Mouse (Mus musculus) central nervous system, embryonic 11.5 days (tissue): Measurements from ENCODE around the gene Vmn1r107. TPM values are rescaled to one million over a fixed set of nuclear protein-coding genes. Genes with fewer than 3 reads are reported as not detected.

ENCODE experiments used
- polyA plus RNA-seq: library from polyadenylated mRNA; depleted of rRNA; stranded (reverse); fragments of >200 nt; gene quantifications from 2 replicates; pipeline ENCODE4 v1.2.3, GENCODE M21; 2012; rRNA removed

The Vmn1r107 gene
- polyA plus RNA-seq = not detected in 2 replicates

GRCm38 (mm10) chr7:20668618-20669017 lies at the start of gene Vmn1r107:
TSS of gene Vmn1r107 (plus strand) at chr7:20668918.

GRCm38 (mm10) chr7:20703116-20703515 lies 34.4 kb downstream of the Vmn1r107 start, which contains the start of gene Vmn1r111:
TSS of gene Vmn1r111 (minus strand) at chr7:20703216.

Other genes with a start within 250 kb of the Vmn1r107 start
- not detected in 2 replicates for gene Vmn1r101, start 226.3 kb upstream of the Vmn1r107 start, polyA plus RNA-seq
- not detected in 2 replicates for gene Gm10670, start 194.0 kb upstream of the Vmn1r107 start, polyA plus RNA-seq
- gene Vmn1r103, start 158.4 kb upstream of the Vmn1r107 start, polyA plus RNA-seq = not detected in 2 replicates
- not detected in 2 replicates for gene Vmn1r104, start 135.1 kb upstream of the Vmn1r107 start, polyA plus RNA-seq
- not detected in 2 replicates for gene Gm5726, start 123.2 kb upstream of the Vmn1r107 start, polyA plus RNA-seq
- not detected in 2 replicates for gene Gm4141, start 92.7 kb upstream of the Vmn1r107 start, polyA plus RNA-seq
- not detected in 2 replicates for gene Gm4513, start 69.9 kb upstream of the Vmn1r107 start, polyA plus RNA-seq
- not detected in 2 replicates for gene Vmn1r111, start 34.3 kb downstream of the Vmn1r107 start, polyA plus RNA-seq
- not detected in 2 replicates for gene Gm10668, start 61.7 kb downstream of the Vmn1r107 start, polyA plus RNA-seq
- gene Vmn1r112, start 102.3 kb downstream of the Vmn1r107 start, polyA plus RNA-seq = not detected in 2 replicates
- gene Vmn1r113, start 118.4 kb downstream of the Vmn1r107 start, polyA plus RNA-seq = not detected in 2 replicates
- gene Vmn1r114, start 143.3 kb downstream of the Vmn1r107 start, polyA plus RNA-seq = not detected in 2 replicates
- gene Vmn1r115, start 176.1 kb downstream of the Vmn1r107 start, polyA plus RNA-seq = not detected in 2 replicates
- not detected in 2 replicates for gene Vmn1r116, start 203.3 kb downstream of the Vmn1r107 start, polyA plus RNA-seq
- not detected in 2 replicates for gene Vmn1r117, start 215.2 kb downstream of the Vmn1r107 start, polyA plus RNA-seq
- not detected in 2 replicates for gene Vmn1r118, start 243.4 kb downstream of the Vmn1r107 start, polyA plus RNA-seq